Mouse (Mus musculus): ENCODE results near the gene BC004004. TPM values are rescaled to one million over a fixed set of nuclear protein-coding genes. Genes with fewer than 3 reads are reported as not detected.

BC004004 gene
- 63.6 and 65.4 TPM in 2 replicates for polyA plus RNA-seq (2015; fragmentation: Nextera tagmentation; extraction: Ambion mirVana)

GRCm38 (mm10) chr17:29268682-29269348 lies at the start of gene BC004004:
BC004004 (plus strand) TSS chr17:29268788.

GRCm38 (mm10) chr17:29237772-29238420 lies 30.7 kb upstream of the BC004004 start, which contains the start of gene Cpne5:
Cpne5 (minus strand) TSS chr17:29238167.

GRCm38 (mm10) chr17:29263840-29264633 lies 4.6 kb upstream of the BC004004 start, which contains the start of gene Ppil1:
Ppil1 (minus strand) TSS chr17:29264186.

GRCm38 (mm10) chr17:29317380-29317779 lies 48.8 kb downstream of the BC004004 start, which contains the start of gene Pi16:
Pi16 (plus strand) TSS chr17:29317680.

GRCm38 (mm10) chr17:29347645-29348256 lies 79.2 kb downstream of the BC004004 start, which contains the start of gene Mtch1:
Mtch1 (minus strand) TSS chr17:29347934.

GRCm38 (mm10) chr17:29360761-29361221 lies 92.2 kb downstream of the BC004004 start, which contains the start of gene Fgd2:
Fgd2 (plus strand) TSS chr17:29360914.

Other genes starting within 250 kb of the BC004004 start
- 364 and 382 TPM in 2 replicates for gene Srsf3, start 236.2 kb upstream of the BC004004 start, polyA plus RNA-seq (2015; fragmentation: Nextera tagmentation; extraction: Ambion mirVana)
- gene Cdkn1a, start 177.8 kb upstream of the BC004004 start, polyA plus RNA-seq (2015; fragmentation: Nextera tagmentation; extraction: Ambion mirVana): 9.1 and 9.8 TPM in 2 replicates
- gene Rab44, start 154.6 kb upstream of the BC004004 start, polyA plus RNA-seq (2015; fragmentation: Nextera tagmentation; extraction: Ambion mirVana): 14.4 and 21.6 TPM in 2 replicates
- gene Cpne5, start 30.6 kb upstream of the BC004004 start, polyA plus RNA-seq (2015; fragmentation: Nextera tagmentation; extraction: Ambion mirVana): 0.45 and 1.1 TPM in 2 replicates
- gene Ppil1, start 4.6 kb upstream of the BC004004 start, polyA plus RNA-seq (2015; fragmentation: Nextera tagmentation; extraction: Ambion mirVana): 85.5 TPM in 2 replicates
- 7.3 and 12.1 TPM in 2 replicates for gene Pi16, start 48.9 kb downstream of the BC004004 start, polyA plus RNA-seq (2015; fragmentation: Nextera tagmentation; extraction: Ambion mirVana)
- gene Mtch1, start 79.1 kb downstream of the BC004004 start, polyA plus RNA-seq (2015; fragmentation: Nextera tagmentation; extraction: Ambion mirVana): 104 and 116 TPM in 2 replicates
- gene Fgd2, start 92.1 kb downstream of the BC004004 start, polyA plus RNA-seq (2015; fragmentation: Nextera tagmentation; extraction: Ambion mirVana): 14.4 and 22.9 TPM in 2 replicates
- 66.6 and 94.8 TPM in 2 replicates for gene Pim1, start 222.0 kb downstream of the BC004004 start, polyA plus RNA-seq (2015; fragmentation: Nextera tagmentation; extraction: Ambion mirVana)